Mouse (Mus musculus) liver, adult (tissue): Measurements from ENCODE around the gene Abtb2.

Experiments
- GATA4 ChIP-seq: IDR thresholded peaks from 2 replicates; pipeline ENCODE4 v1.6.1; 2014; ENCODE audit warnings: mild to moderate bottlenecking, low read length; ENCODE audit not compliant: insufficient replicate concordance

The Abtb2 gene

GRCm38 (mm10) chr2:103745481-103745880 lies 179.4 kb downstream of the Abtb2 start:
- TF ChIP-seq GATA4: no peak

- TF ChIP-seq GATA4: no peak
Measured at GRCm38 (mm10) chr2:103746096-103746495, 180.0 kb downstream of the Abtb2 start.

- no peak for TF ChIP-seq GATA4
Measured at GRCm38 (mm10) chr2:103746761-103747160, 180.7 kb downstream of the Abtb2 start.

- TF ChIP-seq GATA4: no peak
Measured at GRCm38 (mm10) chr2:103747891-103748290, 181.8 kb downstream of the Abtb2 start.

GRCm38 (mm10) chr2:103749091-103749490 lies 183.0 kb downstream of the Abtb2 start:
- no peak for TF ChIP-seq GATA4

GRCm38 (mm10) chr2:103751771-103752170 lies 185.7 kb downstream of the Abtb2 start:
- TF ChIP-seq GATA4: no peak

- no peak for TF ChIP-seq GATA4
Measured at GRCm38 (mm10) chr2:103754614-103755013, 188.5 kb downstream of the Abtb2 start.

- no peak for TF ChIP-seq GATA4
Measured at GRCm38 (mm10) chr2:103755458-103756085, 189.5 kb downstream of the Abtb2 start.

- no peak for TF ChIP-seq GATA4
Measured at GRCm38 (mm10) chr2:103760421-103760820, 194.3 kb downstream of the Abtb2 start.

GRCm38 (mm10) chr2:103760906-103761716 lies 195.0 kb downstream of the Abtb2 start, which contains the start of gene Nat10:
Gene Nat10 (minus strand): TSS chr2:103761270.
- TF ChIP-seq GATA4: peak; percentile 66; the same call in 1 of the 2 replicates

GRCm38 (mm10) chr2:103761993-103762392 lies 195.9 kb downstream of the Abtb2 start:
- no peak for TF ChIP-seq GATA4

- TF ChIP-seq GATA4: no peak
Measured at GRCm38 (mm10) chr2:103762492-103762891, 196.4 kb downstream of the Abtb2 start.
